Mouse (Mus musculus): ENCODE data around the gene Aox3. TPM values are rescaled to one million over a fixed set of nuclear protein-coding genes. Genes with fewer than 3 reads are reported as not detected.

The Aox3 gene
- total RNA-seq, 2 experiments from 2014 or later: 0.22 to 0.47 TPM

Other genes starting within 250 kb of the Aox3 start
- gene Sgo2a, start 117.2 kb upstream of the Aox3 start, total RNA-seq (2021): 1 to 10 TPM; 6.4 to 7.2 TPM
- gene Kctd18, start 94.2 kb upstream of the Aox3 start, total RNA-seq (2021): 1 to 10 TPM; 8.8 to 8.9 TPM
- 1 to 10 TPM; 2.7 to 2.9 TPM for gene Aox1, start 83.2 kb upstream of the Aox3 start, total RNA-seq (2021)
- not detected for gene Aox4, start 97.3 kb downstream of the Aox3 start, total RNA-seq (2021)
- gene Aox2, start 165.2 kb downstream of the Aox3 start, total RNA-seq (2021): under 1 TPM; 0.05 TPM

Data from heart, postnatal 10 days (tissue).